Mouse (Mus musculus) lung, embryonic 15.5 days (tissue): ENCODE measurements around the gene Mau2. TPM values are rescaled to one million over a fixed set of nuclear protein-coding genes. Genes with fewer than 3 reads are reported as not detected.
"Not testable (repeated sequence)": the region's sequence is repeated elsewhere in the genome, so short reads cannot be mapped to it uniquely, and the experiment has no call there.

Experiments used
- ATAC-seq: fragments of 200-750 bp; cut with Nextera tagmentation; 2 replicates; pipeline ENCODE4 v1.8.0; 2017; ENCODE audit warnings: moderate number of reproducible peaks, borderline replicate concordance; ENCODE audit not compliant: low FRiP score, low TSS enrichment; ENCODE audit errors: extremely low read depth
- H3K27ac ChIP-seq: fragments of 300-500 bp; sonication (generic); 2 replicates; pipeline ENCODE4 v1.5.1; 2015; ENCODE audit warnings: moderate library complexity, mild to moderate bottlenecking, inconsistent platforms
- H3K27me3 ChIP-seq: fragments of 300-500 bp; sonication (generic); 2 replicates; pipeline ENCODE4 v1.6.1; 2015; ENCODE audit warnings: inconsistent platforms
- H3K36me3 ChIP-seq: fragments of 300-500 bp; sonication (generic); 2 replicates; pipeline ENCODE4 v1.6.1; 2015; ENCODE audit warnings: inconsistent platforms
- H3K4me1 ChIP-seq: fragments of 300-500 bp; sonication (generic); 2 replicates; pipeline ENCODE4 v1.6.1; 2015; ENCODE audit warnings: inconsistent platforms
- H3K4me2 ChIP-seq: fragments of 300-500 bp; sonication (generic); 2 replicates; pipeline ENCODE4 v1.6.1; 2015; ENCODE audit warnings: inconsistent platforms, mild to moderate bottlenecking, moderate library complexity
- H3K4me3 ChIP-seq: fragments of 300-500 bp; sonication (generic); 2 replicates; pipeline ENCODE4 v1.5.1; 2015; ENCODE audit warnings: mild to moderate bottlenecking, inconsistent platforms
- H3K9ac ChIP-seq: fragments of 300-500 bp; sonication (generic); 2 replicates; pipeline ENCODE4 v1.6.1; 2015; ENCODE audit warnings: inconsistent platforms
- H3K9me3 ChIP-seq: fragments of 300-500 bp; sonication (generic); 2 replicates; pipeline ENCODE4 v1.6.1; 2016; ENCODE audit warnings: inconsistent platforms
- WGBS: fragments of 180-500 bp; shearing (Covaris S2); methylation state at CpG from one replicate; pipeline ENCODE4 v1.1.7; 2015; 5-methylcytosine and 5-hydroxymethylcytosine counted together
- polyA plus RNA-seq: library from polyadenylated mRNA; unstranded; fragments of >200 nt; fragmentation: Nextera tagmentation; extraction: Ambion mirVana; gene quantifications from 2 replicates; pipeline ENCODE4 v1.2.1, GENCODE M21; 2015

The Mau2 gene
- polyA plus RNA-seq, 1 experiment from 2014 or later, result 50.5 TPM

GRCm38 (mm10) chr8:70072441-70073069, 30.0 kb upstream of the Mau2 start, which contains the start of gene Tm6sf2:
TSS of gene Tm6sf2 (plus strand) at chr8:70072924.
- H3K4me1 ChIP-seq, result peaks cover 8% of the 10 kb centered on the region
- 0 out of 2 replicates have a peak within 1 kb of the TSS, but pooled peaks have one; percentile 4 for H3K27ac ChIP-seq
- ATAC-seq, result peak; percentile 69
- peak within 1 kb of the TSS; percentile 58 for H3K4me2 ChIP-seq
- peaks cover 18% of the 10 kb centered on the region; the same call in 1 of the 2 replicates for H3K36me3 ChIP-seq
- H3K9ac ChIP-seq, result no peak within 1 kb of the TSS
- 10% methylated on average over 20 of the region's 27 CpGs for WGBS
- H3K4me3 ChIP-seq, result peak within 1 kb of the TSS; percentile 18
- no peaks in the 10 kb centered on the region for H3K27me3 ChIP-seq
- no peaks in the 10 kb centered on the region for H3K9me3 ChIP-seq

- Histone ChIP-seq H3K27me3 (no peaks in the 10 kb centered on the region), H3K36me3 (peaks cover 22% of the 10 kb centered on the region; the same call in 1 of the 2 replicates), H3K4me3 (no peak overlapping the region), H3K4me2 (no peak overlapping the region), H3K27ac (0 out of 2 replicates have a peak overlapping the region, but pooled peaks have one; percentile 4), H3K9ac (no peak overlapping the region), H3K4me1 (peaks cover 8% of the 10 kb centered on the region), H3K9me3 (no peaks in the 10 kb centered on the region)
- WGBS, result 74% methylated on average over 2 of the region's 2 CpGs
- peak; percentile 56; the same call in 1 of the 2 replicates for ATAC-seq
Observed at GRCm38 (mm10) chr8:70071836-70072440, 29.4 kb upstream of the Mau2 start.

- H3K27me3 ChIP-seq, result no peaks in the 10 kb centered on the region
- ATAC-seq, result no peak
- H3K9me3 ChIP-seq, result no peaks in the 10 kb centered on the region
- H3K36me3 ChIP-seq, result peaks cover 72% of the 10 kb centered on the region
- no peak overlapping the region for H3K4me2 ChIP-seq
- H3K9ac ChIP-seq, result no peak overlapping the region
- 85% methylated on average over 1 of the region's 1 CpGs for WGBS
- H3K27ac ChIP-seq, result no peak overlapping the region
- no peak overlapping the region for H3K4me3 ChIP-seq
- no peaks in the 10 kb centered on the region for H3K4me1 ChIP-seq
Observed at GRCm38 (mm10) chr8:70057721-70058120, 15.2 kb upstream of the Mau2 start.

GRCm38 (mm10) chr8:70050434-70050833, 7.9 kb upstream of the Mau2 start:
- not testable (repeated sequence) for H3K9ac ChIP-seq, H3K27me3 ChIP-seq, H3K4me1 ChIP-seq, H3K9me3 ChIP-seq, ATAC-seq, H3K4me3 ChIP-seq, H3K27ac ChIP-seq, H3K4me2 ChIP-seq
- H3K36me3 ChIP-seq, result peaks cover 55% of the 10 kb centered on the region
- WGBS, result 93% methylated on average over 5 of the region's 5 CpGs

GRCm38 (mm10) chr8:70049662-70050061, 7.1 kb upstream of the Mau2 start:
- no peak overlapping the region for H3K4me2 ChIP-seq
- H3K36me3 ChIP-seq, result peaks cover 47% of the 10 kb centered on the region
- no peaks in the 10 kb centered on the region for H3K27me3 ChIP-seq
- H3K4me3 ChIP-seq, result no peak overlapping the region
- H3K4me1 ChIP-seq, result peaks cover 7% of the 10 kb centered on the region; the same call in 1 of the 2 replicates
- H3K9me3 ChIP-seq, result no peaks in the 10 kb centered on the region
- H3K27ac ChIP-seq, result no peak overlapping the region
- ATAC-seq, result no peak
- H3K9ac ChIP-seq, result no peak overlapping the region

- Histone ChIP-seq H3K27me3 (no peaks in the 10 kb centered on the region), H3K4me2 (peak overlapping the region; percentile 88), H3K9me3 (no peaks in the 10 kb centered on the region), H3K4me3 (peak overlapping the region; percentile 99), H3K4me1 (peaks cover 30% of the 10 kb centered on the region), H3K9ac (peak overlapping the region; percentile 96; the same call in 1 of the 2 replicates), H3K27ac (no peak overlapping the region), H3K36me3 (peaks cover 6% of the 10 kb centered on the region)
- WGBS, result 87% methylated on average over 5 of the region's 5 CpGs
- no peak for ATAC-seq
Observed at GRCm38 (mm10) chr8:70043996-70044395, 1.5 kb upstream of the Mau2 start.

GRCm38 (mm10) chr8:70041885-70042546, 518 bp downstream of the Mau2 start:
- peak overlapping the region; percentile 88 for H3K4me2 ChIP-seq
- peak overlapping the region; percentile 96 for H3K9ac ChIP-seq
- 0 out of 2 replicates have a peak overlapping the region, but pooled peaks have one; percentile 42 for H3K27ac ChIP-seq
- H3K4me3 ChIP-seq, result peak overlapping the region; percentile 99
- peaks cover 27% of the 10 kb centered on the region for H3K4me1 ChIP-seq
- ATAC-seq, result peak; percentile 13
- 1% methylated on average over 47 of the region's 47 CpGs for WGBS
- H3K27me3 ChIP-seq, result no peaks in the 10 kb centered on the region
- H3K36me3 ChIP-seq, result peaks cover 4% of the 10 kb centered on the region; the same call in 1 of the 2 replicates
- H3K9me3 ChIP-seq, result no peaks in the 10 kb centered on the region

GRCm38 (mm10) chr8:70037994-70038393, 4.5 kb downstream of the Mau2 start:
- Histone ChIP-seq H3K9ac (no peak overlapping the region), H3K4me3 (no peak overlapping the region), H3K4me2 (no peak overlapping the region), H3K4me1 (peaks cover 15% of the 10 kb centered on the region), H3K27ac (no peak overlapping the region), H3K9me3 (no peaks in the 10 kb centered on the region), H3K36me3 (peaks cover 4% of the 10 kb centered on the region; the same call in 1 of the 2 replicates), H3K27me3 (no peaks in the 10 kb centered on the region)
- 89% methylated on average over 1 of the region's 1 CpGs for WGBS
- ATAC-seq, result no peak

- no peak overlapping the region for H3K4me3 ChIP-seq
- no peaks in the 10 kb centered on the region for H3K4me1 ChIP-seq
- H3K9me3 ChIP-seq, result no peaks in the 10 kb centered on the region
- H3K36me3 ChIP-seq, result peaks cover 63% of the 10 kb centered on the region
- H3K27me3 ChIP-seq, result no peaks in the 10 kb centered on the region
- H3K4me2 ChIP-seq, result no peak overlapping the region
- no peak overlapping the region for H3K27ac ChIP-seq
- ATAC-seq, result no peak
- no peak overlapping the region for H3K9ac ChIP-seq
- WGBS, result 97% methylated on average over 1 of the region's 1 CpGs
Observed at GRCm38 (mm10) chr8:70030255-70030654, 12.3 kb downstream of the Mau2 start.

- WGBS, result 89% methylated on average over 2 of the region's 2 CpGs
- Histone ChIP-seq H3K36me3 (peaks cover 99% of the 10 kb centered on the region), H3K27ac (no peak overlapping the region), H3K4me2 (no peak overlapping the region), H3K27me3 (no peaks in the 10 kb centered on the region), H3K4me1 (no peaks in the 10 kb centered on the region), H3K4me3 (no peak overlapping the region), H3K9me3 (no peaks in the 10 kb centered on the region), H3K9ac (no peak overlapping the region)
- no peak for ATAC-seq
Observed at GRCm38 (mm10) chr8:70026151-70026550, 16.4 kb downstream of the Mau2 start.

- Histone ChIP-seq H3K9me3 (no peaks in the 10 kb centered on the region), H3K36me3 (peaks cover 97% of the 10 kb centered on the region), H3K4me2 (no peak overlapping the region), H3K4me1 (no peaks in the 10 kb centered on the region), H3K27ac (no peak overlapping the region), H3K4me3 (no peak overlapping the region), H3K27me3 (no peaks in the 10 kb centered on the region), H3K9ac (no peak overlapping the region)
- WGBS, result 87% methylated on average over 8 of the region's 8 CpGs
- no peak for ATAC-seq
Observed at GRCm38 (mm10) chr8:70023596-70023995, 18.9 kb downstream of the Mau2 start.

GRCm38 (mm10) chr8:70015017-70015416, 27.5 kb downstream of the Mau2 start:
- ATAC-seq, result peak; percentile 8; the same call in 1 of the 2 replicates

More at GRCm38 (mm10) chr8:70015017-70015416, 27.5 kb downstream of the Mau2 start:
- H3K4me3 ChIP-seq, result no peak overlapping the region
- H3K9ac ChIP-seq, result no peak overlapping the region
- H3K27me3 ChIP-seq, result no peaks in the 10 kb centered on the region
- H3K27ac ChIP-seq, result no peak overlapping the region
- WGBS, result 63% methylated on average over 1 of the region's 1 CpGs
- no peak overlapping the region for H3K4me2 ChIP-seq
- H3K4me1 ChIP-seq, result no peaks in the 10 kb centered on the region
- H3K9me3 ChIP-seq, result no peaks in the 10 kb centered on the region
- H3K36me3 ChIP-seq, result peaks cover 35% of the 10 kb centered on the region
